Mouse (Mus musculus) forebrain, embryonic 15.5 days (tissue): Measurements from ENCODE around the gene Ric8b. TPM values are rescaled to one million over a fixed set of nuclear protein-coding genes. Genes with fewer than 3 reads are reported as not detected.

Source experiments
- ATAC-seq: fragments of 200-750 bp; cut with Nextera tagmentation; replicated peaks from 2 replicates; pipeline ENCODE4 v1.8.0; 2017; ENCODE audit warnings: mild to moderate bottlenecking, moderate TSS enrichment, moderate library complexity
- H3K27ac ChIP-seq: fragments of 300-500 bp; sonication (generic); replicated peaks from 2 replicates; pipeline ENCODE4 v1.5.1; 2015; ENCODE audit warnings: mild to moderate bottlenecking, inconsistent platforms
- H3K27me3 ChIP-seq: fragments of 300-500 bp; sonication (generic); 2 replicates; pipeline ENCODE4 v1.6.1; 2015; ENCODE audit warnings: inconsistent platforms
- H3K36me3 ChIP-seq: fragments of 300-500 bp; sonication (generic); 2 replicates; pipeline ENCODE4 v1.6.1; 2015; ENCODE audit warnings: mild to moderate bottlenecking, inconsistent platforms
- H3K4me1 ChIP-seq: fragments of 300-500 bp; sonication (generic); 2 replicates; pipeline ENCODE4 v1.6.1; 2015; ENCODE audit warnings: inconsistent platforms
- H3K4me2 ChIP-seq: fragments of 300-500 bp; sonication (generic); replicated peaks from 2 replicates; pipeline ENCODE4 v1.6.1; 2015; ENCODE audit warnings: mild to moderate bottlenecking, inconsistent platforms
- H3K4me3 ChIP-seq: fragments of 300-500 bp; sonication (generic); 2 replicates; pipeline ENCODE4 v1.5.1; 2015; ENCODE audit warnings: mild to moderate bottlenecking, inconsistent platforms
- H3K9ac ChIP-seq: fragments of 300-500 bp; sonication (generic); replicated peaks from 2 replicates; pipeline ENCODE4 v1.6.1; 2015; ENCODE audit warnings: mild to moderate bottlenecking, inconsistent platforms
- H3K9me3 ChIP-seq: fragments of 300-500 bp; sonication (generic); 2 replicates; pipeline ENCODE4 v1.6.1; 2016; ENCODE audit warnings: inconsistent platforms
- WGBS: fragments of 180-500 bp; shearing (Covaris S2); methylation state at CpG from one replicate; pipeline ENCODE4 v1.1.7; 2015; ENCODE audit warnings: mixed read lengths; 5-methylcytosine and 5-hydroxymethylcytosine counted together
- polyA plus RNA-seq: library from polyadenylated mRNA; unstranded; fragments of >200 nt; fragmentation: Nextera tagmentation; extraction: Ambion mirVana; gene quantifications from 2 replicates; pipeline ENCODE4 v1.2.1, GENCODE M21; 2015

Ric8b gene
- polyA plus RNA-seq, 1 experiment from 2014 or later: 43.6 TPM

DNA sequence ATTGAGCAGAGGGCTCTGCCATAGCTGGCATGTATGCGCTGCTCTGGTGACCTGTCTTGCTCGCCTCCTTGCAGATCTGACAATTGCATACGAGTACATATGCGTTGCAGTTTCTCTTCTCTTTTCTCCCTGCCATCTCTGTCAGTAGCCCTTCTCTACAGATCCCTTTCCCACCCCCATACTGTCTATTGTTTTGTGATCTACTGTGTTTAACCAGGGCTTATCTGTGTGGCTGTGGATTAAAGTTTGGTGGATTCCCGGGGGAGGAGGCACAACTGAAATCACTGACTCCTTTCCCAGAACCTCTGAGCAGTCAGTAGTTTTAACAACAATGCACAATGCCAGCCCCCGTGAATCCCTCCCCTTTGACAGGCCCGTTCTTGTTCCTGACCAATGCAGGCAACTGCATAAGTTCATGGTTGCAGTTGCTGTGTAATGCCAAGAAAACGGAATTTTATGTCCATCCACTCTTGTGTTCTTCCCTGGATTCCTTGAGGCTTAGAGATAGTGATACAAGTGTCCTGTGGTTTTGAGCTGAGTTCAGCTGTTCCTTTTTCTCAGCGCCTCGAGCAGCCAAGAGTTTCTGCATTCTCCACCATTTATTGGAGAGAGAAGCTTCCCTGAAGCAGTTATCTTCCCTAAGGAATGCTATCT, 80.3 kb downstream of the Ric8b start:
- H3K4me3 ChIP-seq: no peak overlapping the region
- H3K4me2 ChIP-seq: no peak overlapping the region
- H3K36me3 ChIP-seq: no peaks in the 10 kb centered on the region
- no peaks in the 10 kb centered on the region for H3K4me1 ChIP-seq
- ATAC-seq: no peak
- H3K9ac ChIP-seq: no peak overlapping the region
- H3K27me3 ChIP-seq: no peaks in the 10 kb centered on the region
- H3K27ac ChIP-seq: no peak overlapping the region
- 59% methylated on average over 10 of the region's 10 CpGs for WGBS
- H3K9me3 ChIP-seq: no peaks in the 10 kb centered on the region

DNA sequence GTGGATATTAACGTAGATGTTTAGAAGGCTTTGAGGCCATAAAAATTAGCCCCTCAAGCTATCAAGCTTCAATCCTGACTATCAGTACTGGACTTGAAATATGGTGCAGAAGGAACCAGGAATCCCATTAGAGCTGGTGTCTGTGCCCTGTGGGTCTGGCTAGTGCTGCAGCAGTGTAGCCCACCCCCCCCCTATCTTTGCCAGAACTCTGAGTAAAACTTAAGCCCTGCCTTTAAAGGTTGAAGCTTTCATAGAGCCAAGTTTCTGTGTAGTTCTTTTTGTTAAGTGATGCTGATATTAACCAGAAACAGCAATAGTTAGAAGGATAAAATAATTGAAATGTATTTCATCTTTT, 80.8 kb downstream of the Ric8b start:
- Histone ChIP-seq H3K9ac (no peak overlapping the region), H3K36me3 (no peaks in the 10 kb centered on the region), H3K4me1 (no peaks in the 10 kb centered on the region), H3K4me3 (no peak overlapping the region), H3K4me2 (no peak overlapping the region), H3K9me3 (no peaks in the 10 kb centered on the region), H3K27ac (no peak overlapping the region), H3K27me3 (no peaks in the 10 kb centered on the region)
- WGBS: 87% methylated on average over 1 of the region's 1 CpGs
- no peak for ATAC-seq

- Histone ChIP-seq H3K9me3 (no peaks in the 10 kb centered on the region), H3K27me3 (no peaks in the 10 kb centered on the region), H3K27ac (no peak overlapping the region), H3K9ac (no peak overlapping the region), H3K4me3 (no peak overlapping the region), H3K4me2 (no peak overlapping the region), H3K36me3 (0 out of 2 replicates have a peak, but pooled peaks cover 5% of the 10 kb centered on the region), H3K4me1 (no peaks in the 10 kb centered on the region)
- no peak for ATAC-seq
- WGBS: 75% methylated on average over 7 of the region's 7 CpGs
Observed at GRCm38 (mm10) chr10:85001920-85002319, 84.5 kb downstream of the Ric8b start.

- 0 out of 2 replicates have a peak, but pooled peaks cover 5% of the 10 kb centered on the region for H3K36me3 ChIP-seq
- peaks cover 7% of the 10 kb centered on the region for H3K4me1 ChIP-seq
- no peak overlapping the region for H3K4me2 ChIP-seq
- no peak overlapping the region for H3K27ac ChIP-seq
- no peak for ATAC-seq
- WGBS: 94% methylated on average over 7 of the region's 7 CpGs
- H3K9me3 ChIP-seq: no peaks in the 10 kb centered on the region
- H3K4me3 ChIP-seq: no peak overlapping the region
- no peaks in the 10 kb centered on the region for H3K27me3 ChIP-seq
- H3K9ac ChIP-seq: no peak overlapping the region
Observed at GRCm38 (mm10) chr10:85003190-85004026, 86.0 kb downstream of the Ric8b start.

- Histone ChIP-seq H3K4me3 (no peak overlapping the region), H3K27ac (no peak overlapping the region), H3K9me3 (no peaks in the 10 kb centered on the region), H3K9ac (no peak overlapping the region), H3K36me3 (0 out of 2 replicates have a peak, but pooled peaks cover 5% of the 10 kb centered on the region), H3K27me3 (no peaks in the 10 kb centered on the region), H3K4me2 (no peak overlapping the region), H3K4me1 (peaks cover 8% of the 10 kb centered on the region)
- no peak for ATAC-seq
- 82% methylated on average over 7 of the region's 7 CpGs for WGBS
Observed at GRCm38 (mm10) chr10:85006573-85007310, 89.3 kb downstream of the Ric8b start.

- no peaks in the 10 kb centered on the region for H3K27me3 ChIP-seq
- 17% methylated on average over 11 of the region's 11 CpGs for WGBS
- no peak overlapping the region for H3K9ac ChIP-seq
- no peaks in the 10 kb centered on the region for H3K9me3 ChIP-seq
- no peak overlapping the region for H3K4me3 ChIP-seq
- H3K4me1 ChIP-seq: peaks cover 8% of the 10 kb centered on the region
- ATAC-seq: peak; percentile 78; the same call in 1 of the 2 replicates
- no peak overlapping the region for H3K4me2 ChIP-seq
- 0 out of 2 replicates have a peak, but pooled peaks cover 5% of the 10 kb centered on the region for H3K36me3 ChIP-seq
- H3K27ac ChIP-seq: peak overlapping the region; percentile 2; the same call in 1 of the 2 replicates
Observed at GRCm38 (mm10) chr10:85007861-85008840, 90.7 kb downstream of the Ric8b start.

GRCm38 (mm10) chr10:85011066-85011465, 93.7 kb downstream of the Ric8b start:
- no peaks in the 10 kb centered on the region for H3K9me3 ChIP-seq
- 46% methylated on average over 2 of the region's 2 CpGs for WGBS

GRCm38 (mm10) chr10:85013464-85013863, 96.0 kb downstream of the Ric8b start:
- Histone ChIP-seq H3K9ac (no peak overlapping the region), H3K27ac (no peak overlapping the region; the same call in 1 of the 2 replicates), H3K4me1 (peaks cover 16% of the 10 kb centered on the region), H3K36me3 (peaks cover 25% of the 10 kb centered on the region), H3K4me2 (no peak overlapping the region), H3K27me3 (no peaks in the 10 kb centered on the region), H3K9me3 (no peaks in the 10 kb centered on the region), H3K4me3 (no peak overlapping the region)
- ATAC-seq: peak; percentile 72
- 4% methylated on average over 1 of the region's 1 CpGs for WGBS

More at GRCm38 (mm10) chr10:85011066-85011465, 93.7 kb downstream of the Ric8b start:
- Histone ChIP-seq H3K9ac (no peak overlapping the region), H3K4me1 (peaks cover 24% of the 10 kb centered on the region), H3K4me2 (no peak overlapping the region), H3K27ac (no peak overlapping the region), H3K4me3 (no peak overlapping the region), H3K36me3 (peaks cover 9% of the 10 kb centered on the region), H3K27me3 (no peaks in the 10 kb centered on the region)
- ATAC-seq: no peak

DNA sequence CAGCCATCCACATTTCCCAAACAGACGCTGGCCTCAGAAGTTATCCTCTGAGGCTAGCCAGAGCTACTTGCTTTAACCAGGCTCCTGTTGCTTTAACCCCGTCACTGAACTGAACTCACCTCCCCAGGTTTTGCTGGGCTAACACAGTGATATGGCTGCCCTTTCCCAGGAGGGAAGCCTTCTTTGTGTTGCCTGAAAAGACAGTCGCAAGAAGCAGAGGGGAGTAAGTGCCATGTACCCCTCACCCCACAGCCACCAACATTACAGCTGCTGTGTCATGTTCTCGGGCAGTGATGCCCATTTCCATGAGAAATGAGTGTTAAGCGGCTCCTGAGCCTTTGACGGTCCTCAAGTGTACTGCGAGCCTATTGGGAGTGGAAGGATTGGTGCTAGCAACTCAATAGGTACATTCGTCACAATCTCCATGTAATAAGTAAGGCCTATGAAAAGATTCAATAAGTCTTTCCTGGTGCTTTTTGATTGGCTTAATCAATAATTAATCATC, 96.6 kb downstream of the Ric8b start:
- Histone ChIP-seq H3K4me2 (no peak overlapping the region), H3K27me3 (no peaks in the 10 kb centered on the region)
- no peak for ATAC-seq

GRCm38 (mm10) chr10:85014456-85014976, 97.1 kb downstream of the Ric8b start:
- Histone ChIP-seq H3K4me1 (peaks cover 15% of the 10 kb centered on the region), H3K9me3 (no peaks in the 10 kb centered on the region), H3K9ac (no peak overlapping the region), H3K4me3 (no peak overlapping the region), H3K36me3 (peaks cover 27% of the 10 kb centered on the region), H3K27me3 (no peaks in the 10 kb centered on the region), H3K27ac (no peak overlapping the region), H3K4me2 (no peak overlapping the region)
- ATAC-seq: no peak
- 6% methylated on average over 9 of the region's 9 CpGs for WGBS

More for the DNA sequence above, 96.6 kb downstream of the Ric8b start:
- H3K36me3 ChIP-seq: peaks cover 27% of the 10 kb centered on the region
- peaks cover 15% of the 10 kb centered on the region for H3K4me1 ChIP-seq
- WGBS: 11% methylated on average over 8 of the region's 8 CpGs
- H3K27ac ChIP-seq: no peak overlapping the region; the same call in 1 of the 2 replicates
- no peak overlapping the region for H3K9ac ChIP-seq
- no peak overlapping the region for H3K4me3 ChIP-seq
- no peaks in the 10 kb centered on the region for H3K9me3 ChIP-seq
